Mouse (Mus musculus) hindbrain, embryonic 12.5 days (tissue): ENCODE measurements at regions not wholly inside any gene's neighbourhood (a gene's known extent, or its start where the extent isn't known, plus 50 kb on each side); places are given as distances from the start of the nearest gene placed in this dataset.

Experiments
- ATAC-seq: fragments of 200-750 bp; cut with Nextera tagmentation; 2 replicates; pipeline ENCODE4 v1.8.0; 2017; ENCODE audit warnings: moderate TSS enrichment; ENCODE audit not compliant: low FRiP score
- H3K27ac ChIP-seq: fragments of 300-500 bp; sonication (generic); 2 replicates; pipeline ENCODE4 v1.5.1; 2016; ENCODE audit warnings: mild to moderate bottlenecking
- H3K27me3 ChIP-seq: fragments of 300-500 bp; sonication (generic); 2 replicates; pipeline ENCODE4 v1.6.1; 2016; ENCODE audit warnings: mild to moderate bottlenecking
- H3K36me3 ChIP-seq: fragments of 300-500 bp; sonication (generic); 2 replicates; pipeline ENCODE4 v1.6.1; 2016; ENCODE audit warnings: mild to moderate bottlenecking
- H3K4me1 ChIP-seq: fragments of 300-500 bp; sonication (generic); 2 replicates; pipeline ENCODE4 v1.6.1; 2016
- H3K4me2 ChIP-seq: fragments of 300-500 bp; sonication (generic); replicated peaks from 2 replicates; pipeline ENCODE4 v1.6.1; 2016; ENCODE audit warnings: mild to moderate bottlenecking
- H3K4me3 ChIP-seq: fragments of 300-500 bp; sonication (generic); 2 replicates; pipeline ENCODE4 v1.5.1; 2016; ENCODE audit warnings: mild to moderate bottlenecking
- H3K9ac ChIP-seq: fragments of 300-500 bp; sonication (generic); 2 replicates; pipeline ENCODE4 v1.6.1; 2016; ENCODE audit warnings: mild to moderate bottlenecking, moderate library complexity
- H3K9me3 ChIP-seq: fragments of 300-500 bp; sonication (generic); replicated peaks from 2 replicates; pipeline ENCODE4 v1.6.1; 2016; ENCODE audit warnings: mild to moderate bottlenecking
- WGBS: fragments of 180-500 bp; shearing (Covaris S2); methylation state at CpG from one replicate; pipeline ENCODE4 v1.1.7; 2016; 5-methylcytosine and 5-hydroxymethylcytosine counted together

DNA sequence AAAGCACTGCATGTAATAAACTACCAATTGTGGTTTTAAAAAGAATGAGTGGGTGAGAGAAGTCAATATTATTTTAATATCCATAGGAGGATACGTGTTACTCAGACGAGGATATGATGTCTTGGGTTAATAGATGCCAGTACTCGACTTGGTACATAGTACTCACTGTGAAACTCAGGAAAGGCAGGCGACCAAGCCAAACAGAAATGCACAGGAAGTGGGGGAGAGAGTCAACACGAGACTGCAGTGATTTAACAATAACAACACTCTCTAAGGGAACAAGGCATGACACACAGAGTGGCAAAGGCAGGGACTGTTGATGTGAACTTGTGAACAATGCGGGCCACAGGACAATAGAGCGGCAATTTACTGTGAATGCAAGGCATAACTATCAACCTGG lies 464.6 kb downstream of the Etnk1 start:
- H3K4me3 ChIP-seq = no peak overlapping the region
- H3K36me3 ChIP-seq = no peaks in the 10 kb centered on the region
- H3K9ac ChIP-seq = no peak overlapping the region
- no peak overlapping the region for H3K27ac ChIP-seq
- H3K27me3 ChIP-seq = no peaks in the 10 kb centered on the region
- ATAC-seq = no peak
- WGBS = 67% methylated on average over 7 of the region's 7 CpGs
- H3K4me2 ChIP-seq = no peak overlapping the region
- no peaks in the 10 kb centered on the region for H3K4me1 ChIP-seq
- no peaks in the 10 kb centered on the region for H3K9me3 ChIP-seq

- no peak overlapping the region for H3K9ac ChIP-seq
- no peaks in the 10 kb centered on the region for H3K4me1 ChIP-seq
- H3K27me3 ChIP-seq = no peaks in the 10 kb centered on the region
- WGBS = 66% methylated on average over 6 of the region's 6 CpGs
- no peak overlapping the region for H3K4me2 ChIP-seq
- no peak overlapping the region for H3K4me3 ChIP-seq
- no peaks in the 10 kb centered on the region for H3K9me3 ChIP-seq
- no peak overlapping the region for H3K27ac ChIP-seq
- ATAC-seq = no peak
- H3K36me3 ChIP-seq = no peaks in the 10 kb centered on the region
Observed at GRCm38 (mm10) chr6:143633710-143634109, 466.7 kb downstream of the Etnk1 start.

- H3K4me3 ChIP-seq = no peak overlapping the region
- no peak overlapping the region for H3K4me2 ChIP-seq
- no peak overlapping the region for H3K27ac ChIP-seq
- ATAC-seq = no peak
- H3K4me1 ChIP-seq = no peaks in the 10 kb centered on the region
- no peaks in the 10 kb centered on the region for H3K27me3 ChIP-seq
- no peaks in the 10 kb centered on the region for H3K36me3 ChIP-seq
- 80% methylated on average over 10 of the region's 10 CpGs for WGBS
- H3K9me3 ChIP-seq = no peaks in the 10 kb centered on the region
- H3K9ac ChIP-seq = no peak overlapping the region
Observed at GRCm38 (mm10) chr6:143634334-143634733, 467.3 kb downstream of the Etnk1 start.

DNA sequence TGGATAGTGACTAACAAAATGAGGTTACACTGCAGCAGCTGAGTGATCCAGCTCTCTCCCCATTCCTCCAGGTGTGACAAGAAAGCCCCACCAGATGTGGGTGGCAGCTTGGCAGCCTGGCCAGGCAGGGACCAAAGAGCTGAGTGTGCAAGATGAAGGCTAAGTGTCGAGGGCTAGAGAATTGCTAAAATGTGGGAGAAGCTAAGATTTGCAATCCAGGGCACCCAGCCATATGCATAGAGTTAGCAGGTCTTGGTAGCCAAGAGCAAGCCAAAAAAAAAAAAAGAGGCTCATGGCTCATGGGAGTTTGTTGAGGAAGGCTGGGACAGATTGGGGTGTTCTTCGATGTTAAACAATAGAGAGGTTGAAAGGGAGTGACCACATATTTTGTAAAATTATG lies 468.0 kb downstream of the Etnk1 start:
- Histone ChIP-seq H3K27me3 (no peaks in the 10 kb centered on the region), H3K4me1 (no peaks in the 10 kb centered on the region), H3K4me3 (no peak overlapping the region), H3K27ac (no peak overlapping the region), H3K36me3 (no peaks in the 10 kb centered on the region), H3K9me3 (no peaks in the 10 kb centered on the region), H3K9ac (no peak overlapping the region), H3K4me2 (no peak overlapping the region)
- ATAC-seq = no peak
- WGBS = 89% methylated on average over 2 of the region's 2 CpGs

- 62% methylated on average over 5 of the region's 5 CpGs for WGBS
- Histone ChIP-seq H3K9me3 (no peaks in the 10 kb centered on the region), H3K4me3 (no peak overlapping the region), H3K4me2 (no peak overlapping the region), H3K27ac (no peak overlapping the region), H3K36me3 (no peaks in the 10 kb centered on the region), H3K9ac (no peak overlapping the region), H3K27me3 (no peaks in the 10 kb centered on the region), H3K4me1 (no peaks in the 10 kb centered on the region)
- no peak for ATAC-seq
Observed at GRCm38 (mm10) chr6:143640652-143641051, 473.6 kb downstream of the Etnk1 start.

GRCm38 (mm10) chr6:143642052-143642451 lies 475.0 kb downstream of the Etnk1 start:
- H3K9ac ChIP-seq = no peak overlapping the region
- H3K4me3 ChIP-seq = no peak overlapping the region
- WGBS = 82% methylated on average over 3 of the region's 3 CpGs
- no peaks in the 10 kb centered on the region for H3K9me3 ChIP-seq
- H3K4me1 ChIP-seq = no peaks in the 10 kb centered on the region
- no peaks in the 10 kb centered on the region for H3K36me3 ChIP-seq
- no peak for ATAC-seq
- no peaks in the 10 kb centered on the region for H3K27me3 ChIP-seq
- no peak overlapping the region for H3K4me2 ChIP-seq
- no peak overlapping the region for H3K27ac ChIP-seq

DNA sequence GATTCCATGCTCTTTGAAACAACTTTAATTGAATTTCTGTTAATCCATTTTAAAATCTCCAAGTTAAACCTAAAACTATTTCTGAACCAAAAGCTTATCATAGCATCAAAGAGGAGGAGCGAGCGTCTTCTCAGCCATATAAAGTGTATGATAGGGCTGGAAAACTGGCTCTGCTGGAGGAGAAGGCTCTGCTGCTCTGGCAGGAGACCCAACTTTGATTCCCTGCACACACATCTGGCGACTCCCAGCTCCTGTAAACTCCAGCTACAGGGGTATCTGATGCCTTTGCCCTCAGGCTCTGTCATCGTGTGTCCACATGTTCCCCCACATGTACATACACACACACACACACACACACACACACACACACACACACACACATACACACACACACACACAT lies 479.0 kb downstream of the Etnk1 start:
- 81% methylated on average over 4 of the region's 4 CpGs for WGBS
- H3K4me3 ChIP-seq = no peak overlapping the region
- H3K36me3 ChIP-seq = no peaks in the 10 kb centered on the region
- H3K4me1 ChIP-seq = no peaks in the 10 kb centered on the region
- H3K9me3 ChIP-seq = no peaks in the 10 kb centered on the region
- no peak overlapping the region for H3K9ac ChIP-seq
- no peaks in the 10 kb centered on the region for H3K27me3 ChIP-seq
- no peak for ATAC-seq
- H3K27ac ChIP-seq = no peak overlapping the region
- H3K4me2 ChIP-seq = no peak overlapping the region

- Histone ChIP-seq H3K36me3 (no peaks in the 10 kb centered on the region), H3K4me3 (no peak overlapping the region), H3K4me2 (no peak overlapping the region), H3K4me1 (no peaks in the 10 kb centered on the region), H3K9me3 (peaks cover 8% of the 10 kb centered on the region), H3K27ac (no peak overlapping the region), H3K9ac (no peak overlapping the region), H3K27me3 (no peaks in the 10 kb centered on the region)
- 77% methylated on average over 3 of the region's 3 CpGs for WGBS
- ATAC-seq = no peak
Observed at GRCm38 (mm10) chr6:143648501-143648900, 481.5 kb downstream of the Etnk1 start.

DNA sequence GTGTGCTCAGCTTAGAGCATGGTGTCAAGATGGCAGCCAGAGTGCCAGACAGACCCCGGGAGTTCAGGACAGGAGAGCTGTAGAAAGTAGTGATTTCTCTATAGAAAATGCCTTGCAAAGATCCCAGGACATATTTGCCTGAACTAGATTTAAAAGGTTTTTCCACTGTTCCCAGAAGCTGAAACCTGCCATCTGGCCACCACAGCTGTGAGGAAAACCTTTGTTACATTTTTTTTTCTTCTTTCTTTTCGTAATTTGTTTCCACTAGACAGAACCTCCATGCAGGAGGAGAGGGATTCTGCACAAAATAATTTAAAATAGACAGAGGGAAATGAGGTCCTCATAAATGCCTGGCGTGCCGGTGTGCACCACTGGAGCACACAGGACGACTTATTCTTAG lies 489.6 kb downstream of the Etnk1 start:
- no peak overlapping the region for H3K9ac ChIP-seq
- H3K36me3 ChIP-seq = no peaks in the 10 kb centered on the region
- no peak overlapping the region for H3K4me2 ChIP-seq
- no peak for ATAC-seq
- 67% methylated on average over 5 of the region's 5 CpGs for WGBS
- no peak overlapping the region for H3K27ac ChIP-seq
- H3K4me3 ChIP-seq = no peak overlapping the region
- H3K4me1 ChIP-seq = no peaks in the 10 kb centered on the region
- no peaks in the 10 kb centered on the region for H3K27me3 ChIP-seq
- peaks cover 14% of the 10 kb centered on the region for H3K9me3 ChIP-seq

DNA sequence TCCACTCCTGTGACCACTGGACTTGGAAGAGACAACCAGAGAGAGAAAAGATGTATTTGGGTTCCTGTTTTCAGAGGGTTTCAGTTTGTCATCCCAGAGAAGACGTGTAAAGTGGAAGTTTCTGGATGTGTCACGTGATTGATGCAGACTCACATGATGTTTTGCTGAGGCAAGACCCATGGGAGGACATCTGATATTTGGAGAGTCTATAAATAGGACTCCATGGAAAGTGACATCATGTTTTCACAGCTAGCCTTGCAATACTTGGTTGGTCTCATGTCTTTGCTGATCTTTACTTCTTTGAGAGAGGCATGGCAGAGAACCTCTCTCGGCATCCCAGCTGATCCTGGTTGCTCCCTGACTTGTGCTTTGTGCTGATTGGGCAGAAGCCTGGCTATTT lies 493.8 kb downstream of the Etnk1 start:
- no peak for ATAC-seq
- no peaks in the 10 kb centered on the region for H3K36me3 ChIP-seq
- no peak overlapping the region for H3K27ac ChIP-seq
- H3K9ac ChIP-seq = no peak overlapping the region
- H3K9me3 ChIP-seq = no peaks in the 10 kb centered on the region
- no peak overlapping the region for H3K4me3 ChIP-seq
- H3K4me2 ChIP-seq = no peak overlapping the region
- no peaks in the 10 kb centered on the region for H3K4me1 ChIP-seq
- 85% methylated on average over 3 of the region's 3 CpGs for WGBS
- no peaks in the 10 kb centered on the region for H3K27me3 ChIP-seq

- no peaks in the 10 kb centered on the region for H3K9me3 ChIP-seq
- H3K27ac ChIP-seq = no peak overlapping the region
- 87% methylated on average over 7 of the region's 7 CpGs for WGBS
- H3K4me1 ChIP-seq = no peaks in the 10 kb centered on the region
- ATAC-seq = no peak
- H3K4me2 ChIP-seq = no peak overlapping the region
- H3K36me3 ChIP-seq = no peaks in the 10 kb centered on the region
- no peak overlapping the region for H3K4me3 ChIP-seq
- H3K9ac ChIP-seq = no peak overlapping the region
- H3K27me3 ChIP-seq = no peaks in the 10 kb centered on the region
Observed at GRCm38 (mm10) chr6:143663306-143663705, 496.3 kb downstream of the Etnk1 start.

DNA sequence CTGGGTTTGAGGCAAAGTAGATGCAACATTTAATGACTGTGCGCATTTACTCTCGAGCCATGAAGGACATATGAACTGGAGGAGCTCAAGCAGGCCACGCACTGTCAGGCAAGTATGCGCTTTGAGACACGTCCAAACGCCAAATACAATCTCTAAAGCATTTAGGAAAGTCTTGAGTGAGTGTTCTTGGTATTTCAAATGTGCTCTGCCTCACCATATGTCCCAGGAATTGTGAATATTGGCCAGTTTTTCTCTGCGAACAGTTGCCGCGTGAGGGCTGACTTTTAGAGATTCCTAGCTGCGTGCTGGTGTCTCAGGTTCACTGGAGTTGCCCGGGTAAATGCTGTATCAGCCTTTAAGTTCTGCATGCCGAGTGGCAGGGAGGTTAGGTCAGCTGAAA lies 498.4 kb downstream of the Etnk1 start:
- Histone ChIP-seq H3K27me3 (no peaks in the 10 kb centered on the region), H3K36me3 (no peaks in the 10 kb centered on the region), H3K4me2 (no peak overlapping the region), H3K9me3 (no peaks in the 10 kb centered on the region), H3K9ac (no peak overlapping the region), H3K27ac (no peak overlapping the region), H3K4me1 (no peaks in the 10 kb centered on the region), H3K4me3 (no peak overlapping the region)
- ATAC-seq = no peak
- 87% methylated on average over 12 of the region's 12 CpGs for WGBS

DNA sequence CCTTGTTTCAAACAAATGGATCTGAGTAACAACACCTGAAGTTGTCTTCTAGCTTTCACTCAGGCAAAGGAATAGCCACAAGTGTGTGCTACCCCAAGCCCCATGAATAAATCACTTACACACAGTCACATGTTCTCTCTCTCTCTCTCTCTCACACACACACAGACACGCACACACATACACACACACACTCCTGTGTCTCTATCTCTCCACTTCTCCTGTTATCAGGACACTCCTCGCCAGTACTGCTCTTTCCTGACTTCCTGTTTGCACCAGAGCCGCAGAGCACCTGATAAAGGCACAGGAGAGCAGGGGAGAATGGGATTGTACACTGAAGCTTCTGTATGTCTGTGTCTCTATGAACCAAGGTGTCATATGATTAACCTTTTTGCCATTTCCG lies 501.5 kb downstream of the Etnk1 start:
- Histone ChIP-seq H3K4me1 (no peaks in the 10 kb centered on the region), H3K9me3 (no peaks in the 10 kb centered on the region), H3K9ac (no peak overlapping the region), H3K27me3 (no peaks in the 10 kb centered on the region), H3K27ac (no peak overlapping the region), H3K4me2 (no peak overlapping the region), H3K4me3 (no peak overlapping the region), H3K36me3 (no peaks in the 10 kb centered on the region)
- ATAC-seq = no peak
- 84% methylated on average over 4 of the region's 4 CpGs for WGBS
